Mouse (Mus musculus) kidney, adult 2 months (tissue): Measurements from ENCODE around the gene Glt8d2.

ENCODE experiments used
- CTCF ChIP-seq: fragments of 200-500 bp; conservative IDR thresholded peaks from 2 replicates; pipeline ENCODE4 v1.5.1; 2011; ENCODE audit warnings: low read depth, mild to moderate bottlenecking, control low read depth, low read length, moderate library complexity, mixed read lengths; ENCODE audit not compliant: insufficient read depth, insufficient read length
- POLR2A ChIP-seq: fragments of 200-500 bp; IDR thresholded peaks from one replicate; pipeline ENCODE4 v1.6.1; 2011; ENCODE audit warnings: low read depth, low read length, control low read depth

DNA sequence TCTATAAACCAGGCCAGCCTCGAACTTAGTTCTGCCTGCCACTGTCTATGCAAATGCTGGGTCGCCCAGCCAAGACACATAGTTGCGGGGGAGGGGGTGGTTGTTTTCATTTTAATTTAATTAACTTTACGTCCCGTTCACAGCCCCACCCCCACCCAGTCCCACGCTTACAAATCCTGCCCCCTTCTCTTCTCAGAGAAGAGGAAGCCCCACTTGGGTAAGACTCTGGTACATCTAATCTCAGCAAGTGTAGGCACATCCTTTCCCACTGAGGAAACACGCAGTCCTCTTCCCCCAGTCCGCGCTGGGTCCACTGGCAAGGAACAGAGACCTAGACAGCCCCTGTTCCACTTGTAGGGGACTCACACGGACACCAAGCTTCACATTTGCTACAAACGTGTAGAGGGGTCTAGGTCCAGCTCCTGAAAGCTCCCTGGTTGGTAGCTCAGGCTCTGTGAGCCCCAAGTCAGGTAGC, 61.3 kb downstream of the Glt8d2 start:
- TF ChIP-seq POLR2A (no peak), CTCF (no peak)
